Mouse (Mus musculus) stomach, postnatal 0 days (tissue): ENCODE data around the gene Ctnnd2. TPM values are rescaled to one million over a fixed set of nuclear protein-coding genes. Genes with fewer than 3 reads are reported as not detected.

ENCODE experiments used
- ATAC-seq: fragments of 200-750 bp; cut with Nextera tagmentation; 2 replicates; pipeline ENCODE4 v1.8.0; 2017; ENCODE audit not compliant: low FRiP score, low TSS enrichment
- DNase-seq: peaks from one replicate; pipeline ENCODE4 v3.0.0-alpha.2; 2016; ENCODE audit warnings: low spot score
- H3K27ac ChIP-seq: fragments of 300-500 bp; sonication (generic); replicated peaks from 2 replicates; pipeline ENCODE4 v1.5.1; 2014; ENCODE audit warnings: mild to moderate bottlenecking, control low read depth
- H3K27me3 ChIP-seq: fragments of 300-500 bp; sonication (generic); 2 replicates; pipeline ENCODE4 v1.6.1; 2014; ENCODE audit warnings: low read length; ENCODE audit not compliant: control insufficient read depth, insufficient read depth
- H3K36me3 ChIP-seq: fragments of 300-500 bp; sonication (generic); 2 replicates; pipeline ENCODE4 v1.6.1; 2014; ENCODE audit warnings: low read length, mixed read lengths; ENCODE audit not compliant: control insufficient read depth, insufficient read depth
- H3K4me1 ChIP-seq: fragments of 300-500 bp; sonication (generic); replicated peaks from 2 replicates; pipeline ENCODE4 v1.6.1; 2014; ENCODE audit warnings: antibody characterized with exemption; ENCODE audit not compliant: control insufficient read depth, insufficient read depth
- H3K4me2 ChIP-seq: fragments of 300-500 bp; sonication (generic); replicated peaks from 2 replicates; pipeline ENCODE4 v1.6.1; 2014; ENCODE audit warnings: low read depth, mild to moderate bottlenecking, control low read depth, moderate library complexity
- H3K4me3 ChIP-seq: fragments of 300-500 bp; sonication (generic); 2 replicates; pipeline ENCODE4 v1.5.1; 2014; ENCODE audit warnings: low read depth, low read length, control low read depth
- H3K9ac ChIP-seq: fragments of 300-500 bp; sonication (generic); 2 replicates; pipeline ENCODE4 v1.6.1; 2014; ENCODE audit warnings: mild to moderate bottlenecking, low read length, control low read depth, mixed read lengths
- H3K9me3 ChIP-seq: fragments of 300-500 bp; sonication (generic); 2 replicates; pipeline ENCODE4 v1.6.1; 2016; ENCODE audit warnings: low read length; ENCODE audit not compliant: control insufficient read depth
- CTCF ChIP-seq: IDR thresholded peaks from 2 replicates; pipeline ENCODE4 v1.5.1; 2016; ENCODE audit warnings: antibody characterized with exemption, low read depth, mild to moderate bottlenecking, moderate library complexity
- EP300 ChIP-seq: optimal IDR thresholded peaks from 2 replicates; pipeline ENCODE3; 2016; ENCODE audit warnings: antibody characterized with exemption
- WGBS: fragments of 180-500 bp; shearing (Covaris S2); extraction: QIAGEN DNeasy Blood & Tissue Kit; methylation state at CpG from one replicate; pipeline ENCODE4 v1.1.7; 2014; 5-methylcytosine and 5-hydroxymethylcytosine counted together
- polyA plus RNA-seq: library from polyadenylated mRNA; unstranded; fragments of >200 nt; fragmentation: Nextera tagmentation; extraction: Ambion mirVana; gene quantifications from 2 replicates; pipeline ENCODE4 v1.2.1, GENCODE M21; 2015

Gene Ctnnd2
- polyA plus RNA-seq, 1 experiment from 2014 or later: 0.53 TPM

GRCm38 (mm10) chr15:30986890-30987289, 814.5 kb downstream of the Ctnnd2 start:
- no peak overlapping the region for H3K4me2 ChIP-seq
- H3K9me3 ChIP-seq: no peaks in the 10 kb centered on the region
- H3K27me3 ChIP-seq: no peaks in the 10 kb centered on the region
- no peaks in the 10 kb centered on the region for H3K36me3 ChIP-seq
- no peak overlapping the region for H3K27ac ChIP-seq
- H3K9ac ChIP-seq: no peak overlapping the region
- 66% methylated on average over 2 of the region's 2 CpGs for WGBS
- ATAC-seq: no peak
- H3K4me3 ChIP-seq: no peak overlapping the region
- TF ChIP-seq EP300 (no peak), CTCF (no peak)
- no peak for DNase-seq
- no peaks in the 10 kb centered on the region for H3K4me1 ChIP-seq

GRCm38 (mm10) chr15:30990421-30991252, 818.2 kb downstream of the Ctnnd2 start:
- no peak overlapping the region for H3K4me2 ChIP-seq
- H3K4me3 ChIP-seq: no peak overlapping the region
- ATAC-seq (no peak), DNase-seq (no peak)
- H3K36me3 ChIP-seq: no peaks in the 10 kb centered on the region
- 48% methylated on average over 15 of the region's 15 CpGs for whole genome bisulfite sequencing
- no peak overlapping the region for H3K9ac ChIP-seq
- no peaks in the 10 kb centered on the region for H3K27me3 ChIP-seq
- no peak for TF ChIP-seq CTCF
- TF ChIP-seq EP300: no peak
- H3K4me1 ChIP-seq: no peaks in the 10 kb centered on the region
- H3K9me3 ChIP-seq: no peaks in the 10 kb centered on the region
- no peak overlapping the region for H3K27ac ChIP-seq

- no peak overlapping the region for H3K4me3 ChIP-seq
- no peak overlapping the region for H3K27ac ChIP-seq
- no peaks in the 10 kb centered on the region for H3K27me3 ChIP-seq
- H3K9ac ChIP-seq: no peak overlapping the region
- 86% methylated on average over 12 of the region's 12 CpGs for WGBS
- DNase-seq (no peak), ATAC-seq (no peak)
- no peaks in the 10 kb centered on the region for H3K4me1 ChIP-seq
- no peaks in the 10 kb centered on the region for H3K36me3 ChIP-seq
- no peak for TF ChIP-seq CTCF
- TF ChIP-seq EP300: no peak
- H3K9me3 ChIP-seq: no peaks in the 10 kb centered on the region
- H3K4me2 ChIP-seq: no peak overlapping the region
Measured at GRCm38 (mm10) chr15:30992357-30992756, 820.0 kb downstream of the Ctnnd2 start.

GRCm38 (mm10) chr15:30992901-30993300, 820.5 kb downstream of the Ctnnd2 start:
- H3K27ac ChIP-seq: no peak overlapping the region
- no peak overlapping the region for H3K4me2 ChIP-seq
- H3K4me3 ChIP-seq: no peak overlapping the region
- H3K36me3 ChIP-seq: no peaks in the 10 kb centered on the region
- H3K4me1 ChIP-seq: no peaks in the 10 kb centered on the region
- no peak for ATAC-seq
- no peak for DNase-seq
- TF ChIP-seq CTCF: no peak
- TF ChIP-seq EP300: no peak
- no peaks in the 10 kb centered on the region for H3K9me3 ChIP-seq
- WGBS: 89% methylated on average over 3 of the region's 3 CpGs
- no peaks in the 10 kb centered on the region for H3K27me3 ChIP-seq
- H3K9ac ChIP-seq: no peak overlapping the region

GRCm38 (mm10) chr15:30995346-30995745, 823.0 kb downstream of the Ctnnd2 start:
- H3K9ac ChIP-seq: no peak overlapping the region
- DNase-seq: no peak
- TF ChIP-seq CTCF: no peak
- WGBS: 78% methylated on average over 3 of the region's 3 CpGs
- no peak overlapping the region for H3K27ac ChIP-seq
- no peak for ATAC-seq
- H3K4me3 ChIP-seq: no peak overlapping the region
- no peaks in the 10 kb centered on the region for H3K4me1 ChIP-seq
- H3K9me3 ChIP-seq: no peaks in the 10 kb centered on the region
- no peaks in the 10 kb centered on the region for H3K27me3 ChIP-seq
- no peaks in the 10 kb centered on the region for H3K36me3 ChIP-seq
- no peak overlapping the region for H3K4me2 ChIP-seq

GRCm38 (mm10) chr15:31004468-31004867, 832.1 kb downstream of the Ctnnd2 start:
- no peaks in the 10 kb centered on the region for H3K9me3 ChIP-seq
- no peak overlapping the region for H3K4me2 ChIP-seq
- no peak overlapping the region for H3K4me3 ChIP-seq
- H3K27ac ChIP-seq: no peak overlapping the region
- WGBS: 82% methylated on average over 5 of the region's 5 CpGs
- DNase-seq (no peak), ATAC-seq (no peak)
- no peak for TF ChIP-seq EP300
- TF ChIP-seq CTCF: no peak
- no peaks in the 10 kb centered on the region for H3K36me3 ChIP-seq
- H3K4me1 ChIP-seq: no peaks in the 10 kb centered on the region
- no peak overlapping the region for H3K9ac ChIP-seq
- H3K27me3 ChIP-seq: no peaks in the 10 kb centered on the region
